Mouse (Mus musculus): ENCODE results near the gene Map7.

- TF ChIP-seq POLR2A (IDR thresholded peaks at IDR 0.05; ENCODE audit: extremely low read depth, insufficient read depth, low read length) (no peak), CTCF (IDR thresholded peaks at IDR 0.05; ENCODE audit: low read depth, low read length) (no peak)
These were observed 78.5 kb downstream of the Map7 start for GRCm38 (mm10) chr10:20226728-20227127.

Data from liver, adult 2 months (tissue).